Mouse (Mus musculus): ENCODE measurements around the gene Ipo9.

The Ipo9 gene

GRCm38 (mm10) chr1:135368245-135368644 is 62.1 kb downstream of the Ipo9 start:
- DNase-seq (ENCODE audit: low read depth, low spot score), result peak; percentile 67

- no peak for DNase-seq (ENCODE audit: low read depth, low spot score)
These were observed 62.7 kb downstream of the Ipo9 start for GRCm38 (mm10) chr1:135367595-135367994.

DNA sequence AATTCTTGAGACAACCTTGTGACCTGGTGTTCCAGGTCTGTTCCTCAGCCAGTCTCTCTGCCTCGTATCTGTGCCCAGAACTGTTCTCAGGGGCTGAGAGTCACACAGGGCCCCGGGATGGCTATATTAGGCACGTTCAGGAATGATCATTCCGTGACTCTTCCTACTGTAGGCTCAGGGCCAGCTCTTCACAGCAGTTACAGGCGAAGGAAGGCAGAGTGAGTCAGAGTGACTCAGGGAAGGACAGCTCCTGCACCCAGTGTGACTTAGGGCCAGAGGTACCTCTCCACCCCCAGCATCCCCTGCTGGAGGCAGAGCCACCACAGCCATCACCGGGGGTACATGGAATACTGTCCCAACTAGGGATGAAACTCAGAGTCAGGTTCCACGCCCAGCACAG is 63.3 kb downstream of the Ipo9 start:
- DNase-seq (ENCODE audit: low read depth, low spot score), result no peak

DNA sequence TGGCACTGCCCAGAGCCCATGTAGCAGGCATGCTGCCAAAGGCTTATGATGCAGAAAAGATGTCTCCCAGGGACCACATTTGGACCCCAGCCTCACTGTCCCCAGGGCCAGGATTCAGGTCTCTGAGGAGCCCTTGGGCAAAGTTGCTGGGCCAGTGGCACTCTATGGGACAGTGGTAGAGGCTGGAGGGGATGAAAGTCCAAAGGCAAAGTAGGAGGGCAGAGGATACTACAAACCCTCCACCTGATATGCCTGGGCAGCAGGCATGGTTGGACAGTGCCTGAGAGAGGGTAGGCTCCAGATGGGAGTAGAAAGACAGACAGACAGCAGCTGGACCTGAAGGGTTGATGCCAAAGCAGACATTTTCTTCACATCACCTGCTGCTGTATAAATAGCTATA is 63.9 kb downstream of the Ipo9 start:
- DNase-seq (ENCODE audit: low read depth, low spot score), result no peak

GRCm38 (mm10) chr1:135363446-135363845 is 66.9 kb downstream of the Ipo9 start:
- DNase-seq (ENCODE audit: low read depth, low spot score), result no peak

DNA sequence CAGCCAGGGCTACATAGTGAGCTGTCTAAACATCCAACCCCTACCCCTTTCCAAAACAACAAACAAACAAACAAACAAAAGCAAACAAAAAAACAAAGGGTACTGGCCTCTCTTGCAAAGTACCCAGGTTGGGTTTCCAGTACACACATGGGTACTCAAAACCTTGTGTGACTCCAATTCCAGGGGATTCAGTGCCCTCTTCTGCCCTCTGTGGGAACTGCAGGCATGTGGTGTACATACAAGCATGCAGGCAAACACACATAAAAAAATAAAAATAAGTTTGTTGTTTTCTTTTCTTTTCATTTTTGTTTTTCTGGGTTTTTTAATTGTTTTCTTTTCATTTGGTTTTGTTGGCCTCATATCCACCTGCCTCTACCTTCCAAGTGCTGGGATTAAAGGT is 68.2 kb downstream of the Ipo9 start:
- DNase-seq (ENCODE audit: low read depth, low spot score), result no peak

DNA sequence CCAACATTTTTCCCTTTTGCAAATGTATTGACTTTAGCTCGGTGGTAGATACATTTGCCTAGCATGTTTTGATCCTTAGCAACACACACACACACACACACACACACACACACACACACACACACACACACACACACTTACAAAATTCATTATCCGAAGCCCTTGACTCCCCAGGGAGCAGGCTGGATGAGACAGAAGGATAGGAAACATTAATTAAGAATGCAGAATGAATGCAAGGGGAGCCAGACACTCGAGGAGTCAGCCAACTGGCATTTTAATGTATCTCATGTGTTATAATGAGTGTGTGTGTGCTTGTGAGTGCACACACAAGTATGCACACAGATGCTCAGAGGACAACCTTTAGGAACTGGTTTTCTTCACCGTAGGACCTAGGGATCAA is 68.8 kb downstream of the Ipo9 start:
- DNase-seq (ENCODE audit: low read depth, low spot score), result no peak

DNA sequence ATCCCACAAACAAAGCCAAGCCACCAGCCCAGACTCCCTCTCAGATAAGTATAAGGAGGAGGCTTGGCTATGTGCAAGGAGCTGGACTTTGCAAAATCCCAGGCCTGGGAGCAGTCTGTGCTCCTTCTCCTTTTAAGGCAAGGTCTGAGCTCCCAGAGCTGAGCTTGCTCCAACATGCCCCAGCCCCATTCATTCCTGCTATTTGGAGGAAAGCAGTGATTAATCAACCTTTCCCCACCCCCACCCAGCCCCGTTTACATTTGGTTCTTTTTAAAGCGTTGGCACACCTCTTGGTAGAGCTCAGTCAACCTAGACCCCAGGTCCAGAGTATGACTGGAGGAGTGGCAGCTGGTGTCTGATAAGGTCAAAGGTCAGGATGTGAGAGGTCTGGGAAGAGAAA is 71.2 kb downstream of the Ipo9 start:
- no peak for DNase-seq (ENCODE audit: low read depth, low spot score)

DNA sequence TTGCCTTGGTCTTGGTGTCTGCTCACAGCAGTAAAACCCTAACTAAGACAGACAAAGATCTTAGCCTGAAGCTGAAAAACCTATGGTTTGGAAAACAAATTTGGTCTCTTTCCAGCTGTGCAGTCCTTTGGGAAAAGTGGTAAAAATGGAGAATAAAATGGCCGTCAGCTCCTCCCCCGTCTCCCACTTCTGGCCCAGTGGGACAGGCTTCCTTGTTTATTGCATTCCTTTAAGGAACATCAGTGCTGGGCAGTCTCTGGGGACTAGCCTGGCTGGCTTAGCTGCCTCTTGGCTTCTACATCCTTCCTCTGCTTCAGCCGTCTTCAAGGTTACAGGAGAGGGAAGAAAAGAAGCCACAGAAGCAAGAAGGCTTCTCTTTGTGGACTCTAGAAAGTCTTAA is 78.3 kb downstream of the Ipo9 start:
- DNase-seq (ENCODE audit: low read depth, low spot score), result no peak

- no peak for DNase-seq (ENCODE audit: low read depth, low spot score)
These were observed 82.7 kb downstream of the Ipo9 start for GRCm38 (mm10) chr1:135347498-135348169.

DNA sequence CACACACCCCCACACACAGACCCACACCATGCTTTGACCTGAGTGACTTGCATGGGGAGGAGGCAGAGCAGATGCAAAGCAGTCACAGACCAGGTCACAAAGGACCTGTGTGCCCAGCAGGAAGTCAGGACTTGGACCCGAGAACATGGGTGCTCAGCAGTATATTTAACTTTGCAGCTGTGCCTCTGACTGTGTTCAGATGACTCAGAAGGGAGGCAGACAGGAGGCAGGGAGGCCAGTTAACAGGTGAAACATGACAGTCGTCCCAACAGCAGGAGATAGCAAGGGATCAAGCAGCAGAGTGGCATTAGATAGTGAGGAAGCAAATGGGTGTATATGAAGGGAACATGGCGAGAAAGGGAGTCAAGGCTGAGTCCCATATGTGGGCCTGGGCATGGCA is 83.4 kb downstream of the Ipo9 start:
- DNase-seq (ENCODE audit: low read depth, low spot score), result peak; percentile 32

DNA sequence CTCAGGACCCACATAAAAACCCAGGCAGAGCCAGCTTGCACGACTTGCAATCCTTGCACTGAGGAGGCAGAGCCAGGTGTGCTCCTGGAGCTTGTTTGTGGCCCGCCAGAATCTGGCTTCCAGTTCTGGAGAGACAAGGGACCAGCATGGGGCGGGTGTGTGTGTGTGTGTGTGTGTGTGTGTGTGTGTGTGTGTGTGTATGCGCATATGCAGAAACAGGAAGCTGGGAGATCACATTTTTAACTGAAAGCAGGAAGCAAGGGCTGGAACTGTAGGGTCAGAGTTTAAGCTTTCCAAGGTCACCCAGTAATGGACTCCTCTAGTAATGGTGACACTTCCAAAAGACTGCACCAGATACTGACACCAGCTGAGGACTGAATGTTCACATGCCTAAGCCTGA is 86.3 kb downstream of the Ipo9 start:
- no peak for DNase-seq (ENCODE audit: low read depth, low spot score)

DNA sequence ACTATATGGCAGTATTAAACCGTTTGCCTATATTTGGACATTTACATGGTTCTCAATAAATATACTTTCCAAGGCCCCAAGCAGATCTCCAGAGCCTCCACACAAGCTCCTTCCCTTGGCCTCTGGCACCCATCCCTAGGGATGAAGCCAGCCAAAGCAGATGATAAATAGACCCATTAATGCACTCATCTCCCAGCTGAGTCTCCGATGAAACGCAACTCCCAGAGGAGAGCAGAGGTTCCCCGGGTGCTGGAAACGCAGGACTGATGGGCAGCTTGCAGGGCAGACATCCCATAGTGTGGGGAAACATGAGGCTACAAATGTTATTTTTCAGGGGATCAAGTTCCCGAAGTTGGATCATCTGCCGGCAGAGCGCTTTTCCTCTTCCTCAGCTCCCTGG is 88.4 kb downstream of the Ipo9 start:
- DNase-seq (ENCODE audit: low read depth, low spot score), result no peak
